Mouse (Mus musculus) embryonic stem cell, embryonic (primary cell): ENCODE data around the gene Rps6kb2.

Experiments used
- CTCF ChIA-PET, 4 experiments: fragments of 300-600 bp in 2 of 4; fragments of 350-600 bp in 2 of 4; sonication (Branson Sonifier 250); formaldehyde crosslinking; loops; one replicate each; lab custom pipeline; 2022; ENCODE audit warnings: inconsistent platforms in 2 of 4; lab: Charles Lee
- POLR2A ChIA-PET, 4 experiments: fragments of 300-600 bp in 2 of 4; fragments of 350-600 bp in 2 of 4; sonication (Branson Sonifier 250); formaldehyde crosslinking; loops; one replicate each; lab custom pipeline; 2022; ENCODE audit warnings: antibody characterized with exemption in 4 of 4, inconsistent platforms in 1 of 4; lab: Charles Lee

Gene Rps6kb2

GRCm38 (mm10) chr19:4171393-4172290, 8.5 kb upstream of the Rps6kb2 start:
- POLR2A ChIA-PET, result interaction anchor here in 3 of 4 experiments (0.6 to 4.9 kb wide), 26 partner anchors 8 to 216 kb away, joined by 3 to 47 read pairs (median 4); partner anchors contain the start of genes Ppp1ca (in 3 of the 3), Aip (in 1 of the 3), Ankrd13d (in 1 of the 3) and Cdk2ap2 (in 1 of the 3)
- CTCF ChIA-PET, result interaction anchor here in 2 of 4 experiments (0.5 to 2.6 kb wide), 5 partner anchors 9 to 697 kb away, joined by 4 to 7 read pairs (median 4); partner anchors contain the start of gene Rps6kb2 (in 1 of the 2)

DNA sequence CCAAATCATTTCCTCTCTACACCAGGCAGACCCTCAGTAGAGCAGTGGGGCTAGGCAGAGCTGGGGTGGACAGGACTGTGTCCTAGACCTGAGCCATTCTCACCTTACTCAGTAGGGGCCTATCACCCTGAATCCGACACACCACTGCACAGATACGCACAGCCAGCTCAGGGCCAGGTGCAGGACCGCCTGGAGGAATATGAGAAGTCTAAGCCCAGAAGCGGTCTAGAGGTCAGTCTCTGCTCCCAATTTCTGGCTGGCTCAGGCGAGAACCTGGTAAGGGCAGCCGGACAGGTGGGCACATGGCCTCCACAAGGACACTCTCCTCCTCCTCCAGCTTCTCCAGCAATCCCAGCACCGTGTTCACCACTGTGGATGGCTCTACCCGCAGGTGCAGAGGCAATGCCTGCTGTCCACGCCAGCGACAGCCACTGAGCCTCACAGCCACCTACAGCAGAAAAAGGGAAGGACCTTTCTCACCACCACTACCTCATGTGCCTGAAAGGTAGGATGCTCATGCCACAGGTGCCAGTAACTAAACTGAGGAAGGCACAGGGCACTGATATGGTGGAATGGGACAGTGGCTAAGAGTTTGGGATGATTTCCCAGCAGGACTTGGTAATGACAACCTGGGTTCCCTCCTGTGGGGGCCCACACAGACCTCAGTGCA, 7.7 kb upstream of the Rps6kb2 start:
- ChIA-PET CTCF (interaction anchor here in 3 of 4 experiments (0.7 to 2.2 kb wide), 13 partner anchors 8 to 119 kb away, joined by 3 to 12 read pairs (median 5); partner anchors contain the start of genes Ppp1ca (in 3 of the 3), Rad9a (in 1 of the 3), Rps6kb2 (in 1 of the 3) and Tbc1d10c (in 1 of the 3)), POLR2A (interaction anchor here (0.6 to 4.9 kb wide), 38 partner anchors 8 to 217 kb away, joined by 3 to 47 read pairs (median 6); partner anchors contain the start of genes Aip (in 2 of the 4), Cdk2ap2 (in 2 of the 4), Gstp2 (in 2 of the 4) and Ppp1ca (in 2 of the 4))

DNA sequence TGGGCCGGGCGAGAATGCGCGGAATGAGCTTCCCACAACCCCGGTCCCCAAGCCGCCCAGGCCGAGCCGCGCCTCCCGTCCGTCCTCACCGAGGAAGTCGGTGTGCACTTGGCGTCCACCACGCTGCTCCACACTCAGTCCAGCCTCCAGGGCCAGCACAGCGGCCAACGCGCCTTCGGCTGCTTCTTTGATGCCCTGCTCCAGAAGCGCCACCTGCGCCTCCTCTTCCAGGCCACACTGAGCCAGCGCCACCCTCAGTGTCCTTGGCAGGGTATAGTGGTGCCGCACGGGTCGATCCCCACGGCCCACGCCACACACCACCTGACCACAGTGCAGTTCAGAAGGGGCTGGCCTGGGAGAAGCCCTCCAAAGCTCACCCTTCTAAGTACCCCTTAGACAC, 6.7 kb upstream of the Rps6kb2 start:
- POLR2A ChIA-PET, result interaction anchor here (0.6 to 4.9 kb wide), 79 partner anchors 8 to 1125 kb away, joined by 3 to 47 read pairs (median 4); partner anchors contain the start of genes Ppp1ca (in 4 of the 4), Aip (in 3 of the 4), Rad9a (in 3 of the 4) and Cdk2ap2 (in 2 of the 4)
- CTCF ChIA-PET, result interaction anchor here (0.5 to 2.2 kb wide), 38 partner anchors 9 to 1252 kb away, joined by 3 to 12 read pairs (median 4); partner anchors contain the start of genes Ppp1ca (in 3 of the 4), Aip (in 2 of the 4), Rad9a (in 2 of the 4) and Cdk2ap2 (in 1 of the 4)

DNA sequence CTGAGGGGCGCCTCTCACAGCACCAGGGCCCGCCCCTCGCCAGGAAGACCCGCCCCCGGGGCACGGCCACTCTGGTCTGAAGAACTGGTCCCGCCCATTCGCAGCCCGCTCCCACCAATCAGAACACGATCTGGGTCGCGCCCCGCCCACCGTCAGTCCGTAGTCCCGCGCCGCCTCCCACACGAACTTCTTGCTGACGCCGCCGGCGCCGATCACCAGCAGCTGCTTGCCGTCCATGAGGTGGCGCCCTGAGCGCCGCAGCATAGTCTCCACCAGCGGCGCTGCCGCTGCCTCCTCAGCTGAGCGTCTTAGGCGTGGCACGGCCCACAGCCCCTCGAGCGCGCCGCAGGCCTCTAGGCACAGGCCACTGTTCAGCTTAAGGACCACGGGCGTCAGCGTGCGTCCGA, 6.2 kb upstream of the Rps6kb2 start:
- ChIA-PET POLR2A (interaction anchor here (0.6 to 4.9 kb wide), 73 partner anchors 9 to 1126 kb away, joined by 3 to 47 read pairs (median 4); partner anchors contain the start of genes Ppp1ca (in 4 of the 4), Aip (in 3 of the 4), Gm49405 (in 2 of the 4) and Gstp2 (in 2 of the 4)), CTCF (interaction anchor here (0.5 to 2.2 kb wide), 39 partner anchors 10 to 1253 kb away, joined by 3 to 12 read pairs (median 4); partner anchors contain the start of genes Aip (in 2 of the 4), Ppp1ca (in 2 of the 4), Rad9a (in 2 of the 4) and Ankrd13d (in 1 of the 4))

DNA sequence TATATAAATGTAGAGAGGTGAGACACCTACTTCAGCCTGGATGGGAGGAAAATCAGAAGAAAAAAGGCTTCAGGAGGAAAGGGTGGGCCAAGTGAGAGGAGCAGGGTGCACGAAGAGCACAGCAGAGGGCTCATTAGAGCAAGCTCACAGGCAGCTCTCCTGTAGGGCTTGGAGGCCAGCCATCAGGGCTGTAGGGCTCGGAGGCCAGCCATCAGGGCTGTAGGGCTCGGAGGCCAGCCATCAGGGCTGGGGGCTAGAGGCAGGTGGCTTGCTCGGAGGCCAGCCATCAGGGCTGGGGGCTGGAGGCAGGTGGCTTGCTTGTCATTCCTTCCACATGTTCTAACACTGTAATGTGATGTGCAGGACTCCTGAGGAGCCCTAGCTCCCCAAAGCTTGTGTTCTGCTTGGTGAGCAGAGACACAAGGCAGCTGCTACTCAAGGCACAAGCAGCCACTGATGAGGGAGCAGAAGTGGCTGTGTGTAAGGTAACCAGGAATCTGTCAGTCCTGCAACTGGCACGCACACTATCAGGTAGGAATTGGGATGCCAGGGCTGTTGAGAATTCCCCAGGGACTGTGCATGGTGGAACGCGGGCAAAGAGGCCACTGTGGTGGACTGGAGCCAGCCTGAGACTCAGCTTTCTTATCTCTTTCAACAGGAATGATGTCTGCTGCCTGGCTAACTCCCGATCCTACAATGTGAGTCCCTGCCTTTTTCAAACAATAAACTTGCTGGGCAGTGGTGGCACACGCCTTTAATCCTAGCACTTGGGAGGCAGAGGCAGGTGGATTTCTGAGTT, 3.7 kb upstream of the Rps6kb2 start:
- POLR2A ChIA-PET, result interaction anchor here in 3 of 4 experiments (0.7 to 2.9 kb wide), 32 partner anchors 8 to 154 kb away, joined by 3 to 16 read pairs (median 4); partner anchors contain the start of genes Carns1 (in 2 of the 3), Ppp1ca (in 2 of the 3), Rad9a (in 2 of the 3) and Cdk2ap2 (in 1 of the 3)
- CTCF ChIA-PET, result interaction anchor here in 3 of 4 experiments (0.6 to 1.7 kb wide), 4 partner anchors 25 to 146 kb away, joined by 3 to 14 read pairs (median 4); partner anchors contain the start of gene Ppp1ca (in 1 of the 3)

DNA sequence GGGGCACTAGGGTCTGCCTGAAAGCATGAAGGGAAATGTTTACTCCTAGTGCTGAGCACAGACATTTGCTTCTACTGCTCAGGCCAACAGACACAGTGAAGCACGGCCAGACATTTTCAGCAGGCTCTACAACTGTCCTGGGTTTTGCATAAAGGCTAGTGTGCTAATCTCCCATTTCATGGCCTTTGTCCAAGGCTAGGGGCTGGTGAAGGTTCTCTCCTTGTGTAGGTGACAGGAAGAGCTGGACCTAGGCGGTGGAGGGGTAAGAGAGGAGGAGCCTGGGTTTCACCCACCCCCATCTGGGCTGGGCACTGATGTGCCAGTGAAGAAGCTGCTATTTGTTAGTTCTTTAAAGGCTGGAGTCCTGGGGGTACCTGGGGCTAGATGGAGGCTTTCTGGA, 1.6 kb upstream of the Rps6kb2 start:
- ChIA-PET CTCF (interaction anchor here in 2 of 4 experiments (1.5 to 1.9 kb wide), 2 partner anchors 27 kb away, joined by 3 to 7 read pairs; partner anchors contain the start of gene Ppp1ca (in 2 of the 2)), POLR2A (interaction anchor here in 3 of 4 experiments (0.6 to 4.8 kb wide), 25 partner anchors 8 to 397 kb away, joined by 3 to 27 read pairs (median 8); partner anchors contain the start of genes Ptprcap (in 3 of the 3), Ppp1ca (in 2 of the 3), Rad9a (in 2 of the 3) and AC109138.7 (in 1 of the 3))

- ChIA-PET POLR2A (interaction anchor here in 3 of 4 experiments (0.5 to 4.8 kb wide), 50 partner anchors 8 to 456 kb away, joined by 3 to 27 read pairs (median 6); partner anchors contain the start of genes Ptprcap (in 3 of the 3), Aip (in 2 of the 3), Carns1 (in 2 of the 3) and Cdk2ap2 (in 2 of the 3)), CTCF (interaction anchor here in 3 of 4 experiments (0.7 to 1.9 kb wide), 4 partner anchors 28 to 151 kb away, joined by 3 to 7 read pairs (median 4); partner anchors contain the start of genes Ppp1ca (in 2 of the 3) and Ndufv1 (in 1 of the 3))
Observed at GRCm38 (mm10) chr19:4164100-4164499, 946 bp upstream of the Rps6kb2 start.

- ChIA-PET POLR2A (interaction anchor here in 3 of 4 experiments (0.5 to 4.8 kb wide), 56 partner anchors 9 to 456 kb away, joined by 3 to 27 read pairs (median 5); partner anchors contain the start of genes Ptprcap (in 3 of the 3), Aip (in 2 of the 3), Carns1 (in 2 of the 3) and Cdk2ap2 (in 2 of the 3)), CTCF (interaction anchor here in 3 of 4 experiments (0.6 to 1.9 kb wide), 9 partner anchors 8 to 201 kb away, joined by 3 to 7 read pairs (median 4); partner anchors contain the start of genes Ppp1ca (in 2 of the 3) and Ndufv1 (in 1 of the 3))
Observed at GRCm38 (mm10) chr19:4163543-4163887, 361 bp upstream of the Rps6kb2 start.

DNA sequence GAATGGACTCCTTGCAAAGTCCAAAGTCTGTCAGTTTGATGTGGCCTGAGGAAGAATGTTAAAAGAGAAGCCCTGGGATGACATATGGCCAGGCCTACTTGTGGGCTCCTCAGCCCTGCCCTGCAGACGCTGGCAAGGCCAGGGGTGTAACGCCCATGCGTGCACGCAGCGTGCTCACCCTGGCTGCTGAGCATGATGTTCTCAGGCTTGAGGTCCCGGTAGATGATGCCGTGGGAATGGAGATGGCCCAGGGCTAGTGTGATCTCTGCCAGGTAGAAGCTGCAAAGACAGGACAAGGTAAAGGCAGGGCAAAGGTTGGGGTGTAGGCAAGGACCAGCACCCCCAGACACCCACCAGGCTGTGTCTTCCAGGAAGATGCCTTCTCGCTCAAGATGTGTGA, 4.1 kb downstream of the Rps6kb2 start:
- POLR2A ChIA-PET, result interaction anchor here (0.5 to 1.6 kb wide), 7 partner anchors 8 to 104 kb away, joined by 3 to 4 read pairs (median 4); partner anchors contain the start of gene Rad9a (in 1 of the 4)
- CTCF ChIA-PET, result interaction anchor here in 1 of 4 experiments (1.1 to 1.2 kb wide), 2 partner anchors 11 to 34 kb away, joined by 3 to 4 read pairs; partner anchors contain the start of gene Aip

DNA sequence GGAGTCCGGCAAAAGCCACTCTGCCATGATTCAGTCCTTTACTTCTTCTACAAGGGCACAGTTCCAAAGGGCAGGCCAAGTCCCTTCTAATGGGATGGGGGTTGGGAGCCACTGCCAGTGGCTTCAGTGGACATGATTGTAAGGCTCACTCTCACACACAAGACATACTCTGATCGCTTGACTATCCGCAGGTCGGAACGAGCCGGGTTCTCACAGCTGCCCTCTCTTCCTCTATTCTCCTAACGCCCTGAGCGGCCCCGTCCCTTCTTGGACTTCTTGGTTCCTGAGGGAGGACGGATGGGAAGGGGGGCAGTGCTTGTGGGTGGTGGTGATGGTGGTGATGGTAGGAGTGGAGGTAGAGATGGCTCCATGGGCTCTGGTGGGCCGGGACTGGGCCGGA, 6.4 kb downstream of the Rps6kb2 start:
- POLR2A ChIA-PET, result interaction anchor here in 3 of 4 experiments (0.5 to 4.1 kb wide), 16 partner anchors 6 to 60 kb away, joined by 3 to 17 read pairs (median 6); partner anchors contain the start of genes Ppp1ca (in 2 of the 3), Rad9a (in 2 of the 3), Aip (in 1 of the 3) and Cdk2ap2 (in 1 of the 3)
- CTCF ChIA-PET, result interaction anchor here in 2 of 4 experiments (1.1 to 1.2 kb wide), 2 partner anchors 13 kb away, joined by 3 read pairs; no protein-coding TSS in a partner anchor

- ChIA-PET POLR2A (interaction anchor here in 3 of 4 experiments (0.6 to 4.1 kb wide), 16 partner anchors 7 to 59 kb away, joined by 3 to 17 read pairs (median 6); partner anchors contain the start of genes Rad9a (in 2 of the 3), Aip (in 1 of the 3), Cdk2ap2 (in 1 of the 3) and Ppp1ca (in 1 of the 3)), CTCF (interaction anchor here in 2 of 4 experiments (1.1 to 1.2 kb wide), 3 partner anchors 13 to 14 kb away, joined by 3 to 4 read pairs (median 3); no protein-coding TSS in a partner anchor)
Observed at GRCm38 (mm10) chr19:4156073-4156579, 7.0 kb downstream of the Rps6kb2 start.

DNA sequence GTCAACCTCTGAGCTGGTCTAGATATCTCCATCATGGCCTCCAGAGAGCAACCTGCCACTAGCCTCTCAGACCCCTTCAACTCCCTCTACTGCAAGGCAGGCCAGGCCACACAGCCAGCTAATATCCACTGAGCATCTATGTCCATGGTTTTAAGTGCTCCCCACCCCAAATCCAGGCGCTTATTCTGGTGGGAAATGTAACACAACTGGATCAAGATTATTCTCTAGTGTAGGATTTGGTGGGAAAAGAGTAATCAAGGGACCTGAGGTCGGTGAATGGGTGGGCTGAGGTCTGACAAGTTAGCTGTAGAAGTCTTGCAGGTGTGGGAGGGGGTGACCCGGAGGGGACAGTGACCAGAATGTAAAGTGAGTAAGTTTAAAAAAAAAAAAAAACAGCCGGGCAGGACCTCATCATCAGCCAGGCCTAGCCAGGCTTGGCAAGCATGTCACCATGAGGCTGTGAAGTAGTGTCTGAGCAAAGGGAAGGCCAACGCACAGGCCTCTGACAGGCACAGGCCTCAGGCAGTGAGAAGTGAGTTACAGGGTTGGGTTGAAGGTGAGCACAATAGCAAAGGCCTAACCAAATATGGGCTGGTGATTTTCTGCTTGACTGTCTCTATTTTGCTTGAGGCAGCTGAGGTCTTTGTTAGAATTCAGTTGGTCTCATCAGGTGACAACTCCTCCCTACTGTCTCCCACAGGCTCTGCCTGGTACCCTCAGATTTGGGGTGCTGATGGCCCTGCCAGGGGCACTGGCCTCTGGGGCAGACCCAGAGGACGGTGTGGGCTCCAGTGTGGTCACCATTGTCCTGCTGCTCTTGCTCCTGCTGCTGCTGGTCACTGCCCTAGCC, 7.7 kb downstream of the Rps6kb2 start:
- CTCF ChIA-PET, result interaction anchor here in 3 of 4 experiments (0.5 to 1.5 kb wide), 6 partner anchors 14 to 182 kb away, joined by 3 to 6 read pairs (median 4); partner anchors contain the start of gene Ppp1ca (in 1 of the 3)
- POLR2A ChIA-PET, result interaction anchor here (0.6 to 4.1 kb wide), 26 partner anchors 8 to 209 kb away, joined by 3 to 20 read pairs (median 4); partner anchors contain the start of genes Cdk2ap2 (in 2 of the 4), Rps6kb2 (in 2 of the 4), Aip (in 1 of the 4) and Gpr152 (in 1 of the 4)

DNA sequence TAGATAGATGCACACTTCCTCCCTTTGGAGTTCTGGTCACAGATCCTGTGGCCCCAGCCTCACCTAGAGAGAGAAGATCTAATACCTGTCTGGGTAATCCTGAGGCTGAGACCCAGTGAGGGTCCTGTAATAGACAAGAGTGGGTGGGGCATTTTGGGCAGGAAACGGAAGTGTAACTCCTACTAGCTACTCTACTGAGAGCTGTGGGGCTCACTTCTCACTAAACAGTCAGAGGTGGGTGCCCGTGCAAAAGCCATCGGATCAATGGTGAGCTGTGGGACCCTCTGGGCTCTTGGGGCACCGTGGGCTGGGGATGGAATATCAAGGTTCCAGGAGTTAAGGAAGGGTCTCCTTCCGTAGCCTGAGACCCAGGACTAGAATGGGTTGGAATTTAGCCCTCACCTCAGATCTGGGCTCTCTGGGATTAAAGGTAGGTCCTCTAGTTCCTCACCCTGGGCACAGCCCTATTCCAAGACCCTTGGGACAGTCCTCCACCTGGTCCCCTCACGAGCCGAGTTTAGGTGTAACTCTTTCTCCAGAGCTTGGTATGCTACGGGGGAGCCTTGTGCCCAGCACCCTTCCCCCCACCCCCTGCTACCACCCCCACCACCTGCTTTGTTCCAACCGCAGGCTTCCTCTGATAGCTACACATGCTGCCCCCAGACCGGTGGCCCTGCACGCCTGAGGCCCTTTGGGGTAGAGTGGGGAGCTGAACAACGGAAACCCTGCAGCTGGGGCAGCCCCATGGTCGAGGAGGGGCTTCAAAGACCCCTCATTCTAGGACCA, 8.5 kb downstream of the Rps6kb2 start:
- ChIA-PET CTCF (interaction anchor here (0.5 to 1.5 kb wide), 8 partner anchors 15 to 181 kb away, joined by 3 to 11 read pairs (median 4); partner anchors contain the start of gene Ppp1ca (in 1 of the 4)), POLR2A (interaction anchor here (0.6 to 4.1 kb wide), 25 partner anchors 8 to 208 kb away, joined by 3 to 20 read pairs (median 5); partner anchors contain the start of genes Rps6kb2 (in 3 of the 4), Aip (in 1 of the 4), Cdk2ap2 (in 1 of the 4) and Gpr152 (in 1 of the 4))
